Mouse (Mus musculus) heart, adult 2 months (tissue): ENCODE data around the gene Arpc4. TPM values are rescaled to one million over a fixed set of nuclear protein-coding genes. Genes with fewer than 3 reads are reported as not detected.

Source experiments
- DNase-seq, 2 experiments: peaks; one replicate each; pipeline ENCODE4 v3.0.0; 2021
- H3K27ac ChIP-seq: fragments of 200-600 bp; 2 replicates; pipeline ENCODE4 v1.8.1; 2022
- H3K27me3 ChIP-seq: fragments of 200-500 bp; 2 replicates; pipeline ENCODE4 v1.6.1; 2012; ENCODE audit warnings: mild to moderate bottlenecking, low read length, inconsistent platforms, mixed read lengths; ENCODE audit not compliant: control insufficient read depth, insufficient read depth
- H3K36me3 ChIP-seq: fragments of 200-500 bp; 2 replicates; pipeline ENCODE4 v1.6.1; 2012; ENCODE audit warnings: low read length, inconsistent platforms; ENCODE audit not compliant: control insufficient read depth, insufficient read depth
- H3K4me1 ChIP-seq: fragments of 200-500 bp; 2 replicates; pipeline ENCODE4 v1.6.1; 2011; ENCODE audit warnings: low read length; ENCODE audit not compliant: control insufficient read depth, insufficient read depth
- H3K4me3 ChIP-seq: fragments of 200-600 bp; 2 replicates; pipeline ENCODE4 v1.8.1; 2022
- H3K79me2 ChIP-seq: fragments of 200-500 bp; replicated peaks from 2 replicates; pipeline ENCODE4 v1.6.1; 2012; ENCODE audit warnings: mild to moderate bottlenecking, inconsistent platforms, low read length, moderate library complexity, mixed read lengths; ENCODE audit not compliant: control insufficient read depth, insufficient read depth
- H3K9ac ChIP-seq: fragments of 200-500 bp; 2 replicates; pipeline ENCODE4 v1.6.1; 2012; ENCODE audit warnings: low read depth, mild to moderate bottlenecking, control low read depth, inconsistent platforms, low read length, mixed read lengths
- CTCF ChIP-seq: fragments of 200-600 bp; IDR thresholded peaks from 2 replicates; pipeline ENCODE4 v1.8.1; 2022; ENCODE audit warnings: antibody characterized with exemption, mild to moderate bottlenecking, moderate library complexity
- EP300 ChIP-seq: fragments of 200-500 bp; IDR thresholded peaks from 2 replicates; pipeline ENCODE4 v1.6.1; 2011; ENCODE audit warnings: low read depth, low read length, control low read depth; ENCODE audit not compliant: insufficient read depth
- POLR2A ChIP-seq: fragments of 200-500 bp; IDR thresholded peaks from 2 replicates; pipeline ENCODE4 v1.6.1; 2011; ENCODE audit warnings: mild to moderate bottlenecking, low read depth, low read length, control low read depth; ENCODE audit not compliant: insufficient read depth
- WGBS: fragments of 180-500 bp; shearing (Covaris S2); methylation state at CpG from one replicate; pipeline ENCODE4 v1.1.7; 2018; 5-methylcytosine and 5-hydroxymethylcytosine counted together
- intact Hi-C: fragments of 180-260 bp; cut with DNase I; formaldehyde crosslinking; loops from one replicate; pipeline ENCODE4 v1.15.1; 2025
- polyA plus RNA-seq: library from polyadenylated mRNA; depleted of rRNA; stranded (reverse); fragments of >200 nt; gene quantifications from 2 replicates; pipeline ENCODE4 v1.2.3, GENCODE M21; 2012
- total RNA-seq, 2 experiments: library from RNA; stranded (reverse); gene quantifications; 2 replicates each; pipeline ENCODE4 v1.2.3; 2021

The Arpc4 gene
- total and polyA plus RNA-seq, 3 experiments, result 26.6 to 66.9 (median 66.4) TPM

DNA sequence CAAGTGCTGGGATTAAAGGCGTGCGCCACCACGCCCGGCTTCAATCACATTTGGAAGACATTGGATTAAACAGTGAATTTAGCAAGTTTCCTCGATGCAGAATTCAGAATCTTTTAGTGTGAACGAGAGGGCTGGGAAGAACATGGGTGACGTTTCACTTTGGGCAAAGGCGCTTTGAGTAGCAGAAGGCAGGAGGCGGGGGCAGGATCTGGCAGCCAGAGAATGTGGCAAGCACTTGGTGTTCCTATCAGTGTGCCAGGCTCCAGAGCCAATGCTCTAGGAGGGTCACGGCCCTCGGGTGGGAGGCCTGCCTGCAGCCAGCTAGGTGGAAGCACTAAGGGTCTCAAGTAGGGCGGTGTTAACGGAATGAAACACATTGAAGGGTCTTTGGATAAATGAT lies 24.2 kb downstream of the Arpc4 start:
- no peak for TF ChIP-seq POLR2A
- no peak for TF ChIP-seq CTCF
- TF ChIP-seq EP300, result no peak
- Histone ChIP-seq H3K27ac (no peak overlapping the region), H3K79me2 (no peaks in the 10 kb centered on the region), H3K4me1 (no peaks in the 10 kb centered on the region), H3K27me3 (no peaks in the 10 kb centered on the region), H3K4me3 (no peak overlapping the region), H3K9ac (no peak overlapping the region), H3K36me3 (no peaks in the 10 kb centered on the region)
- peak in 1 of 2 experiments; percentile 41 for DNase-seq
- 80% methylated on average over 13 of the region's 13 CpGs for WGBS
- intact Hi-C loops, result no loop called here

DNA sequence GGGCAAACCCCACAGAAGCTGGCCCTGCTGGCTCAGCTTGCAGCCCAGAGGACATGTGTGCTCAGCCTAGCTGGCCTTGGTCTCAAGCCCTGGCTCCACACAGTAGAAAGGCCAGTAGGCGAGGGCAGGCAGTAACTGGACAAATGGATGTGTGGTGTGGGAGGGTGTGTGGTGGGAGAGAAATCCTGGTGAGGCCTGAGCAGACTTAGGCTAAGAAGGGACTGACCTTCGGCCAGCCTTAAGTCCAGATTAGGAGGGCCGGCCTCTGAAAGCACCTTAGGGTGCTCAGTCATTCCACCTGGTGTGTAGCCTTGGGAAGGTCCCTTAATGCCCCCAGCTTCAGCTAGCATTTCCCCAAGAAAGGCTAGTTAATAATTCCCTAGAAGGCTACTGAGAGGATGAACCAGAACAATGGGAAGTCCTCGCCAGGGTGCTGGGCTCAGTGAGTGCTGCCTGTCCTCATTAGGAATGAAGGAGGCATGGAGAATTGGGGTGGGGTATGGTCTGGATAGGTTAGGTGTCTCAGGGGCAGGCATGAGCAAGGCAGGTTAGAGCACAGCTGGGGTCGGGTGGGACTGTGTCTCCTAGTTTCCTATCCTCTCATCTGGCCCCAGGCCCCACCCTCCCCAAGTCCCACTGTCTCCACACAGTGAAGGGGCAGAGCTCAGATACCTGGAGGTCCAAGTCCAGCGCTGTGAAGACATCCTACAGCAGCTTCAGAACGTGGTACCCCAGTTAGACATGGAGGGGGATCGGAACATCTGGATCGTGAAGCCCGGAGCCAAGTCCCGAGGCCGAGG lies 26.9 kb downstream of the Arpc4 start:
- H3K9ac ChIP-seq, result no peak overlapping the region
- TF ChIP-seq CTCF (no peak), POLR2A (no peak), EP300 (no peak)
- no peak overlapping the region for H3K27ac ChIP-seq
- H3K36me3 ChIP-seq, result no peaks in the 10 kb centered on the region
- intact Hi-C loops, result no loop called here
- H3K79me2 ChIP-seq, result no peaks in the 10 kb centered on the region
- H3K4me3 ChIP-seq, result no peak overlapping the region
- H3K4me1 ChIP-seq, result no peaks in the 10 kb centered on the region
- no peak for DNase-seq
- 76% methylated on average over 12 of the region's 12 CpGs for WGBS
- H3K27me3 ChIP-seq, result no peaks in the 10 kb centered on the region

DNA sequence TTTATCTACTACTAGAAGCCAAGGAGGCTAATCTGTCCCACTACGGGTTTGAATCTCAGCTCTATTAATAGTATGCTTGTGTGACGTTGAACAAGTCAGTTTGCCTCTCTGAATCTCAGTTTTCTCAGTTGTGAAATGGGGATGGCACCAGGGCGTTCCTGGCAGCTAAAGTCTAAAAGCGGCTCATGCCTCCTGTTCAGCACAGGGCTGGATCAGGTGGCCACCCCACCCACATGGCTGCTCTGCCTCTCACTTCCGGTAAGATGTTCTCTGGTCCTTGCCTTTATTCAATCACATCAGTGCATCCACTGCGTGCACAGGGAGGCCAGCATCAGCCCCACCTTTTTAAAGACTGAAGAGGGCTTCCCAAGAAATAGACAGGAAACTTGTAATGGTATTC lies 27.6 kb downstream of the Arpc4 start:
- TF ChIP-seq CTCF (no peak), POLR2A (no peak), EP300 (no peak)
- Histone ChIP-seq H3K4me3 (no peak overlapping the region), H3K4me1 (no peaks in the 10 kb centered on the region), H3K36me3 (no peaks in the 10 kb centered on the region), H3K27ac (no peak overlapping the region), H3K9ac (no peak overlapping the region), H3K79me2 (no peaks in the 10 kb centered on the region), H3K27me3 (no peaks in the 10 kb centered on the region)
- DNase-seq, result no peak
- 74% methylated on average over 6 of the region's 6 CpGs for WGBS
- intact Hi-C loops, result no loop called here

DNA sequence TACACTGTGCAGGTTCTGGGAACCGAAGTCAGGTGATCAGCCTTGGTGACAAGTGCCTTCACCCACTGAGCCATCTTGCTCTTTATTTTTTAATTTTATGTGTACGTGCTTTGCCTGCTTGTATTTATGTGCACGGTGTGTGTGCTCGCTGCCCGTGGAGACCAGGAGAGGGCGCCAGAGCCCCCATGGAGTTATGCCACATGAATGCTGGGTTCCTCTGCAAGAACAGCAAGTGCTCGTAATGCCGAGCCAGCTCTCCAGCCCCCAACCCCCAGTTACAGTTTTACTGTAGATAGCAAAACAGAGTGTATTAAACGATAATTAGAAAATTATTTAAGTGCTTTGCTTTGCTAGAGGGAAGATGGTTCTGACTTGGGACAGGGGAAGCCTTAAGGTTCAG lies 28.8 kb downstream of the Arpc4 start:
- intact Hi-C loops, result no loop called here
- peak; percentile 27 for TF ChIP-seq CTCF
- TF ChIP-seq EP300, result no peak
- no peak for TF ChIP-seq POLR2A
- no peaks in the 10 kb centered on the region for H3K36me3 ChIP-seq
- no peak for DNase-seq
- no peaks in the 10 kb centered on the region for H3K4me1 ChIP-seq
- no peaks in the 10 kb centered on the region for H3K79me2 ChIP-seq
- no peaks in the 10 kb centered on the region for H3K27me3 ChIP-seq
- no peak overlapping the region for H3K27ac ChIP-seq
- H3K4me3 ChIP-seq, result no peak overlapping the region
- H3K9ac ChIP-seq, result no peak overlapping the region
- WGBS, result 74% methylated on average over 9 of the region's 9 CpGs

DNA sequence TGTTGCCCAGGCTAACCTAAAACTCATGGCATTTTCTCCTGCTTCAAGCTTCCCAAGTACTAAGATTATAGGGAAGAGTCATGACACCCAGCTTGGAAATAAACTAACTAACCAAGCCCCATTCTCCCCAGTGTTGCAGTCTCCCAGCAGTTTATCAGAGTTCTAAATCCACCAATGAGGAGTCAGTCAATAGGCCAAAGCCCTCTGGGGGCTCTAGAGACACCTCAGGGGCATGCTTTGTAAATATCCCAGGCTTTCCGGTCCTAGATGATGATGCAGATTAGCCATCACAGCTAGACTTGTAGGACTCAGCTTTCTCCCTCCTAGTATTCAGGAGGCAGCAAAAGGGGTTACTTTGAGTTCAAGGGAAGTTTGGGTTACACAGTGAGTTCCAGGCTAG lies 32.1 kb downstream of the Arpc4 start:
- Histone ChIP-seq H3K27ac (no peak overlapping the region), H3K36me3 (no peaks in the 10 kb centered on the region), H3K4me3 (no peak overlapping the region), H3K9ac (no peak overlapping the region), H3K79me2 (no peaks in the 10 kb centered on the region), H3K27me3 (no peaks in the 10 kb centered on the region), H3K4me1 (no peaks in the 10 kb centered on the region)
- WGBS, result 53% methylated on average over 1 of the region's 1 CpGs
- intact Hi-C loops, result no loop called here
- TF ChIP-seq CTCF (no peak), EP300 (no peak), POLR2A (no peak)
- no peak for DNase-seq

DNA sequence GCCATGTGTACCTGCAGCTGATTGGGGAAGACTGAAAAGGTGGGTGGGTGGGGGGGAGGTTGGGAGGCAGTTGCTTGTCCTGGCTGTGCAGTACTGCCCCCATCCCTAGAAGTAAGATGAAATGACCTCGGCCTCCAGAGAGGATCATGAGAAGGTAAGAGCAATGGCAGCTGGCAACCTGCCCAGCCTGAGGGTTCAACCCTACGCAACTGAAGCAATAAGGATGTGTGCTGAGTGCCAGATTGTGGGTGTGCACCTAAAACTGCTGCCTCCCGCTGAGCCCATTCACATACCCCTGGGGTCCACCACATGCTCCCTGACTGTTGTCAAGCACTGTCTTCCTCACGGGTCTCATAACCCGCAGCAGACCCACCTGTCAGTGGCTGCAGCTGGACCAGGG lies 38.5 kb downstream of the Arpc4 start:
- Histone ChIP-seq H3K79me2 (no peaks in the 10 kb centered on the region), H3K27ac (no peak overlapping the region), H3K36me3 (no peaks in the 10 kb centered on the region), H3K27me3 (no peaks in the 10 kb centered on the region), H3K4me3 (no peak overlapping the region), H3K9ac (no peak overlapping the region), H3K4me1 (peaks cover 3% of the 10 kb centered on the region; the same call in 1 of the 2 replicates)
- intact Hi-C loops, result loop anchor here (5.0 kb wide), 1 partner anchor 89 kb away; the partner anchor contains the start of gene Ogg1
- TF ChIP-seq CTCF (no peak), EP300 (no peak), POLR2A (no peak)
- WGBS, result 81% methylated on average over 5 of the region's 5 CpGs
- no peak for DNase-seq
